Mouse (Mus musculus) Muller cell, postnatal 12 days (primary cell): ENCODE measurements around the gene Trib2.

Experiments
- DNase-seq: peaks from one replicate; pipeline ENCODE4 v3.0.0-alpha.2; 2015; ENCODE audit errors: inconsistent ontology term

Gene Trib2

GRCm38 (mm10) chr12:15768536-15768935 is 48.2 kb downstream of the Trib2 start:
- no peak for DNase-seq

- peak; percentile 62 for DNase-seq
Observed at GRCm38 (mm10) chr12:15765996-15766395, 50.7 kb downstream of the Trib2 start.

DNA sequence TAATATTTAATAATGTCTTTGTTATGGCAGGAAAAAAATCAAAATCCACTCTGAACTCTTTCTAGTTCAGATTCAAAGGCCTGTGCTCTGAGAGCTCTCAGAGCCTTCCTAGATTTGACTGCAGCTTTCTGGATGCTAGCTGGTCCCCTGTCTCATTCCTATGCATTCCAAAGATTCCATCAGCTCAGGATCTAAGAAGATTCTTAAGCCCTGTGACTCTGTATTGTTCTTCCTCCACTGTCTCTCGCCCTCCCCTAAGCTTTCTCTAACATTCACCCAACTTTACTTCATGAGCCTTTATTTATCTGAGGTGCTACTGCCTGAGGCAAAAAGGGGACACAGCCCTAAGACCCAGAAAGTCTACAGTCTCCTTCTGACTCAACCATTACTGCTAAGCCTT is 51.5 kb downstream of the Trib2 start:
- peak; percentile 68 for DNase-seq

GRCm38 (mm10) chr12:15761453-15762116 is 55.1 kb downstream of the Trib2 start:
- no peak for DNase-seq

- no peak for DNase-seq
Observed at GRCm38 (mm10) chr12:15760684-15761083, 56.0 kb downstream of the Trib2 start.

DNA sequence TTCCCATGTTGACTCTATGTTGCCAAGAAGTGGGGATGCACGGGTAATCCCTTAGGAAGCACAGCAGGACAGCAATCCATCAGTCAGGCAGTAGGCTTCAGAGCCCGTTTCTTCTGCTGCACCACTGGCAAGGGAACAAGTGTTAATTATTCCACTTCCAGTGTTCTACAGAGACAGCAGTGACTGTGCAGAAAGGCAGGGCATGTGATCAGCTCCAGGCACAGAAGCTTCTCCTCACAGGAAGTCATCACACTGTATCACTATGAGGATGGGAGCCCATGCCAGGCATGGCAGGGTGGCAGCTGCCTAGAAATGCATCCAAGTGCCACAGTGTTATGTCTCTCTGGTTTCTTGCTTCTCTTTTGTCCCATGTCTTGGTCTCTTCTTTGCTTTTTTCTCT is 57.9 kb downstream of the Trib2 start:
- peak; percentile 67 for DNase-seq

GRCm38 (mm10) chr12:15757351-15757750 is 59.4 kb downstream of the Trib2 start:
- DNase-seq, result no peak

- DNase-seq, result no peak
Observed at GRCm38 (mm10) chr12:15755030-15755690, 61.6 kb downstream of the Trib2 start.

GRCm38 (mm10) chr12:15754602-15755001 is 62.1 kb downstream of the Trib2 start:
- no peak for DNase-seq

DNA sequence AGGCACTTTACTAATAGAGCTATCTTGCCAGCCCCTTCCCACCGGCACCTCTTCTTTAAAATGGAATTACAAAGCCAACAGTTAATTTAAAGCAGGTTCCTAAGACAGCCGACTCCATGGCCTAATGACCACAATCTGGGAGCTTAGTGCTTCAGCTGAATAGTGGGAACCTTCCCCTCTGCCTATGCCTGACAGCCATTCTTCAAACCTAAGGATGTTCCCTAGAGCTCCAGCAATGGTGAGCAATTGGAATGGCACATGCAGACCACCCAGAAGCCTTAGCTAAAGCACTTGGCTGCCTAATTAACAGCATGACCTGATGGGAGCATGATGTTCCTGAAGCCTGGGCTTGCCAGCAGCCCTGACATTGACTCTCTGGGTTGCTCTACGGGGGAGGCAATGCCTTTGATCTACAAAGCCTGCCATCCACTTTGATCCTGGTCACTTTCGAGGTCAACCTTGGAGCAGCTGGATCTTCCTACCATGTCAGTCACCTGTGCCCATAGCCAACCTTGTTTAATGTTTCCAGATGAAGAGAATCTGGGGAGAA is 67.0 kb downstream of the Trib2 start:
- DNase-seq, result no peak

DNA sequence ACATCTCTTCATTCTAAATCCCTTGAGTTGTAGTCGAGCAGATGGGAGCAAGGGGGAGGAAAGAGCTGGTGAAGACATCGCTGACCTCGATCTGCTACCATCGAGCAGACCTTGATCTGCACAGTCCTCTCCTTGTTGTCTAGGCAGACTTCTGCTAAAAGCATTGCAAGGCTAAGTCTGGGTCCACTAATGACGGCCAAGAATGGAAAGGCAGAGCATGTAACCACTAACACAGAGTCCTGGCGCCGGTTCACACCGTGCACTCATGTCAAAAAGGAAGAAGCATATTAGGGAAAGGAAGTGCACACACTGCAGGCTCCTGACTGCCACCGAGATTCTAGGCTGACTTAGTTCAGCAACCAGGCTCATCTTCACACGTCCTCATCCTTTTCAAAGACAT is 71.0 kb downstream of the Trib2 start:
- DNase-seq, result no peak
